Mouse (Mus musculus) midbrain, embryonic 11.5 days (tissue): ENCODE measurements around the gene Sfta2. TPM values are rescaled to one million over a fixed set of nuclear protein-coding genes. Genes with fewer than 3 reads are reported as not detected.

Source experiments
- ATAC-seq: fragments of 200-750 bp; cut with Nextera tagmentation; 2 replicates; pipeline ENCODE4 v1.8.0; 2017; ENCODE audit warnings: moderate TSS enrichment, moderate library complexity; ENCODE audit not compliant: low FRiP score
- DNase-seq: peaks from one replicate; pipeline ENCODE4 v3.0.0; 2015; ENCODE audit warnings: low spot score; ENCODE audit errors: missing footprints
- H3K27ac ChIP-seq: fragments of 300-500 bp; sonication (generic); 2 replicates; pipeline ENCODE4 v1.5.1; 2014; ENCODE audit warnings: low read depth, low read length
- H3K27me3 ChIP-seq: fragments of 300-500 bp; sonication (generic); 2 replicates; pipeline ENCODE4 v1.6.1; 2014; ENCODE audit warnings: mild to moderate bottlenecking, low read length, moderate library complexity, mixed read lengths; ENCODE audit not compliant: control insufficient read depth, insufficient read depth
- H3K36me3 ChIP-seq: fragments of 300-500 bp; sonication (generic); 2 replicates; pipeline ENCODE4 v1.6.1; 2014; ENCODE audit warnings: mild to moderate bottlenecking, low read length, moderate library complexity, mixed read lengths; ENCODE audit not compliant: control insufficient read depth, insufficient read depth
- H3K4me1 ChIP-seq: fragments of 300-500 bp; sonication (generic); 2 replicates; pipeline ENCODE4 v1.6.1; 2014; ENCODE audit warnings: low read length; ENCODE audit not compliant: control insufficient read depth, insufficient read depth
- H3K4me2 ChIP-seq: fragments of 300-500 bp; sonication (generic); 2 replicates; pipeline ENCODE4 v1.6.1; 2014; ENCODE audit warnings: mild to moderate bottlenecking, moderate library complexity
- H3K4me3 ChIP-seq: fragments of 300-500 bp; sonication (generic); 2 replicates; pipeline ENCODE4 v1.5.1; 2014; ENCODE audit warnings: low read depth, low read length
- H3K9ac ChIP-seq: fragments of 300-500 bp; sonication (generic); 2 replicates; pipeline ENCODE4 v1.6.1; 2014; ENCODE audit warnings: low read length
- H3K9me3 ChIP-seq: fragments of 300-500 bp; sonication (generic); 2 replicates; pipeline ENCODE4 v1.6.1; 2016; ENCODE audit warnings: low read length; ENCODE audit not compliant: control insufficient read depth
- WGBS: fragments of 180-500 bp; shearing (Covaris S2); extraction: QIAGEN DNeasy Blood & Tissue Kit; methylation state at CpG from one replicate; pipeline ENCODE4 v1.1.7; 2014; 5-methylcytosine and 5-hydroxymethylcytosine counted together
- polyA plus RNA-seq: library from polyadenylated mRNA; unstranded; fragments of >200 nt; fragmentation: Nextera tagmentation; extraction: Ambion mirVana; gene quantifications from 2 replicates; pipeline ENCODE4 v1.2.1, GENCODE M21; 2014

Sfta2 gene
- polyA plus RNA-seq, 1 experiment from 2014 or later: not detected

- no peaks in the 10 kb centered on the region; the same call in 1 of the 2 replicates for H3K9me3 ChIP-seq
- H3K4me2 ChIP-seq: peak overlapping the region; percentile 66
- peaks cover 29% of the 10 kb centered on the region for H3K4me1 ChIP-seq
- no peaks in the 10 kb centered on the region for H3K27me3 ChIP-seq
- peaks cover 24% of the 10 kb centered on the region for H3K36me3 ChIP-seq
- peak overlapping the region; percentile 31 for H3K4me3 ChIP-seq
- no peak for ATAC-seq
- DNase-seq: peak; percentile 90
- peak overlapping the region; percentile 100 for H3K27ac ChIP-seq
- 6% methylated on average over 1 of the region's 1 CpGs for WGBS
- peak overlapping the region; percentile 73 for H3K9ac ChIP-seq
Observed at GRCm38 (mm10) chr17:35697429-35697758, 96.0 kb downstream of the Sfta2 start.

- peak; percentile 77 for ATAC-seq
- H3K4me3 ChIP-seq: peak overlapping the region; percentile 31
Observed at GRCm38 (mm10) chr17:35697759-35698500, 96.6 kb downstream of the Sfta2 start.

GRCm38 (mm10) chr17:35698501-35698883 lies 97.1 kb downstream of the Sfta2 start:
- no peaks in the 10 kb centered on the region; the same call in 1 of the 2 replicates for H3K9me3 ChIP-seq
- no peaks in the 10 kb centered on the region for H3K27me3 ChIP-seq
- H3K4me3 ChIP-seq: peak overlapping the region; percentile 31
- DNase-seq (peak; percentile 90), ATAC-seq (no peak)
- peak overlapping the region; percentile 100 for H3K27ac ChIP-seq
- WGBS: 31% methylated on average over 5 of the region's 5 CpGs
- peaks cover 29% of the 10 kb centered on the region for H3K4me1 ChIP-seq
- peak overlapping the region; percentile 73 for H3K9ac ChIP-seq
- H3K4me2 ChIP-seq: peak overlapping the region; percentile 66
- peaks cover 14% of the 10 kb centered on the region for H3K36me3 ChIP-seq

More at GRCm38 (mm10) chr17:35697759-35698500, 96.6 kb downstream of the Sfta2 start:
- Histone ChIP-seq H3K36me3 (peaks cover 18% of the 10 kb centered on the region), H3K27me3 (no peaks in the 10 kb centered on the region), H3K4me1 (peaks cover 29% of the 10 kb centered on the region), H3K4me2 (peak overlapping the region; percentile 66), H3K9me3 (no peaks in the 10 kb centered on the region; the same call in 1 of the 2 replicates), H3K9ac (peak overlapping the region; percentile 73), H3K27ac (peak overlapping the region; percentile 100)
- DNase-seq: peak; percentile 96
- WGBS: 2% methylated on average over 16 of the region's 16 CpGs

- ATAC-seq: no peak
- H3K36me3 ChIP-seq: peaks cover 10% of the 10 kb centered on the region
Observed at GRCm38 (mm10) chr17:35699919-35700318, 98.6 kb downstream of the Sfta2 start.

More at GRCm38 (mm10) chr17:35699919-35700318, 98.6 kb downstream of the Sfta2 start:
- Histone ChIP-seq H3K27me3 (no peaks in the 10 kb centered on the region), H3K27ac (peak overlapping the region; percentile 100), H3K9me3 (no peaks in the 10 kb centered on the region; the same call in 1 of the 2 replicates), H3K4me2 (peak overlapping the region; percentile 93), H3K4me1 (peaks cover 32% of the 10 kb centered on the region), H3K9ac (peak overlapping the region; percentile 98), H3K4me3 (peak overlapping the region; percentile 86)
- peak; percentile 95 for DNase-seq
- 4% methylated on average over 19 of the region's 19 CpGs for WGBS

Other genes with a start within 250 kb of the Sfta2 start
- gene H2-Q4, start 221.9 kb upstream of the Sfta2 start, polyA plus RNA-seq: 1.9 and 2.5 TPM in 2 replicates
- gene H2-Q6, start 176.7 kb upstream of the Sfta2 start, polyA plus RNA-seq: 0.33 and 0.93 TPM in 2 replicates
- 9.3 and 10.0 TPM in 2 replicates for gene H2-Q7, start 162.4 kb upstream of the Sfta2 start, polyA plus RNA-seq
- gene H2-Q10, start 131.5 kb upstream of the Sfta2 start, polyA plus RNA-seq: 0.11 and 0.12 TPM in 2 replicates
- gene Pou5f1, start 95.5 kb upstream of the Sfta2 start, polyA plus RNA-seq: not detected in 2 replicates
- 56.7 and 57.7 TPM in 2 replicates for gene Tcf19, start 84.7 kb upstream of the Sfta2 start, polyA plus RNA-seq
- gene Cchcr1, start 84.4 kb upstream of the Sfta2 start, polyA plus RNA-seq: 8.9 and 10.8 TPM in 2 replicates
- 0.22 and 0.46 TPM in 2 replicates for gene Psors1c2, start 68.3 kb upstream of the Sfta2 start, polyA plus RNA-seq
- 0.08 TPM in 1 of 2 replicates, not detected in the other for gene Cdsn, start 49.4 kb upstream of the Sfta2 start, polyA plus RNA-seq
- gene 2300002M23Rik, start 34.1 kb upstream of the Sfta2 start, polyA plus RNA-seq: not detected in 2 replicates
- not detected in 2 replicates for gene Gm9573, start 25.1 kb downstream of the Sfta2 start, polyA plus RNA-seq
- 0.14 TPM in 1 of 2 replicates, not detected in the other for gene Mucl3, start 42.1 kb downstream of the Sfta2 start, polyA plus RNA-seq
- 9.8 and 10.5 TPM in 2 replicates for gene Vars2, start 66.0 kb downstream of the Sfta2 start, polyA plus RNA-seq
- 39.3 TPM in 2 replicates for gene Gtf2h4, start 72.2 kb downstream of the Sfta2 start, polyA plus RNA-seq
- 78.4 and 92.1 TPM in 2 replicates for gene Ddr1, start 103.1 kb downstream of the Sfta2 start, polyA plus RNA-seq
- gene Ier3, start 220.1 kb downstream of the Sfta2 start, polyA plus RNA-seq: 2.5 and 4.0 TPM in 2 replicates
- 46.9 and 47.4 TPM in 2 replicates for gene Flot1, start 221.7 kb downstream of the Sfta2 start, polyA plus RNA-seq
- 1,522 and 1,543 TPM in 2 replicates for gene Tubb5, start 236.8 kb downstream of the Sfta2 start, polyA plus RNA-seq
- 19.4 and 21.5 TPM in 2 replicates for gene Mdc1, start 240.0 kb downstream of the Sfta2 start, polyA plus RNA-seq